Mouse (Mus musculus) embryonic facial prominence, embryonic 12.5 days (tissue): ENCODE results near the gene Gm3033. TPM values are rescaled to one million over a fixed set of nuclear protein-coding genes. Genes with fewer than 3 reads are reported as not detected.
"Not testable (repeated sequence)": the region's sequence is repeated elsewhere in the genome, so short reads cannot be mapped to it uniquely, and the experiment has no call there.

Source experiments
- ATAC-seq: fragments of 200-750 bp; cut with Nextera tagmentation; 2 replicates; pipeline ENCODE4 v1.8.0; 2017; ENCODE audit not compliant: insufficient number of reproducible peaks, insufficient read depth, low FRiP score, low TSS enrichment
- H3K27ac ChIP-seq: fragments of 300-500 bp; sonication (generic); 2 replicates; pipeline ENCODE4 v1.5.1; 2016; ENCODE audit warnings: mild to moderate bottlenecking
- H3K27me3 ChIP-seq: fragments of 300-500 bp; sonication (generic); 2 replicates; pipeline ENCODE4 v1.6.1; 2016; ENCODE audit warnings: mild to moderate bottlenecking, moderate library complexity
- H3K36me3 ChIP-seq: fragments of 300-500 bp; sonication (generic); 2 replicates; pipeline ENCODE4 v1.6.1; 2016; ENCODE audit warnings: mild to moderate bottlenecking
- H3K4me1 ChIP-seq: fragments of 300-500 bp; sonication (generic); 2 replicates; pipeline ENCODE4 v1.6.1; 2016
- H3K4me2 ChIP-seq: fragments of 300-500 bp; sonication (generic); replicated peaks from 2 replicates; pipeline ENCODE4 v1.6.1; 2016; ENCODE audit warnings: mild to moderate bottlenecking, moderate library complexity
- H3K4me3 ChIP-seq: fragments of 300-500 bp; sonication (generic); 2 replicates; pipeline ENCODE4 v1.5.1; 2016; ENCODE audit warnings: mild to moderate bottlenecking
- H3K9ac ChIP-seq: fragments of 300-500 bp; sonication (generic); 2 replicates; pipeline ENCODE4 v1.6.1; 2016; ENCODE audit warnings: mild to moderate bottlenecking, moderate library complexity
- H3K9me3 ChIP-seq: fragments of 300-500 bp; sonication (generic); 2 replicates; pipeline ENCODE4 v1.6.1; 2016; ENCODE audit warnings: mild to moderate bottlenecking, moderate library complexity
- WGBS: fragments of 180-500 bp; shearing (Covaris S2); methylation state at CpG from one replicate; pipeline ENCODE4 v1.1.7; 2016; 5-methylcytosine and 5-hydroxymethylcytosine counted together
- polyA plus RNA-seq: library from polyadenylated mRNA; unstranded; fragments of >200 nt; fragmentation: Nextera tagmentation; extraction: Ambion mirVana; gene quantifications from 2 replicates; pipeline ENCODE4 v1.2.1, GENCODE M21; 2016

Gene Gm3033
- polyA plus RNA-seq, result not detected in 2 replicates

GRCm38 (mm10) chr14:3845945-3846344 lies at the start of gene Gm3033:
TSS of gene Gm3033 (plus strand) at chr14:3846245.
- not testable (repeated sequence) for ATAC-seq
- WGBS, result no CpG with 5 or more reads among the region's 2 CpGs

GRCm38 (mm10) chr14:3809774-3810173 lies 36.3 kb upstream of the Gm3033 start, which contains the start of gene Gm3002:
TSS of gene Gm3002 (plus strand) at chr14:3810074.
- ATAC-seq, H3K9me3 ChIP-seq, H3K4me3 ChIP-seq, H3K9ac ChIP-seq, H3K27me3 ChIP-seq, H3K4me2 ChIP-seq, H3K27ac ChIP-seq, H3K36me3 ChIP-seq, H3K4me1 ChIP-seq: not testable (repeated sequence)
- no CpG with 5 or more reads among the region's 31 CpGs for WGBS

More at GRCm38 (mm10) chr14:3845945-3846344, at the start of gene Gm3033:
- H3K27ac ChIP-seq, H3K9me3 ChIP-seq, H3K4me2 ChIP-seq, H3K36me3 ChIP-seq, H3K4me3 ChIP-seq, H3K4me1 ChIP-seq, H3K27me3 ChIP-seq, H3K9ac ChIP-seq: not testable (repeated sequence)

DNA sequence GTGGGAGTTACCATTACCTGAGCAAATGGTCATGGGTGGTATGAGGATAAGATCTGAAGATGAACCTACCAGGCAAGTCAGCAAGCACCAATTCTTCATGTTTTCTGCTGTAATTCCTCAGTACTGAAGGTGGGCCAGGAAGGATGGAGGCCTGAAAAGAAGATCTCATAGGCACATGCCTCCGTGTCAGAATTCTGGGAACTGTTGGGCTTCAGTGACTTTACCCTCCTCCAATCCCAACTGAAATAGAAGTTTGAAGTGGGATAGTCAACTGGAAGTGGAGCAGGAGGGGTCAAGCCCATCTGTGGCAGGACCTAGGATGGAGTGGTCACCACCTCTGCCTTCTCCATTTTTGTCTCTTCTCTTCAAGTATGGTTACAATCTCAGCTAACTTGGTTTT lies 37.8 kb downstream of the Gm3033 start, which contains the start of gene Gm2916:
Gm2916 (plus strand) TSS at position 301 of the 400 bp plus-strand sequence.
- not testable (repeated sequence) for H3K4me3 ChIP-seq, H3K27ac ChIP-seq, H3K4me2 ChIP-seq, H3K27me3 ChIP-seq, ATAC-seq, H3K9ac ChIP-seq, H3K9me3 ChIP-seq, H3K4me1 ChIP-seq, H3K36me3 ChIP-seq
- WGBS, result no CpG with 5 or more reads among the region's 1 CpGs

Other genes with a start within 250 kb of the Gm3033 start
- not detected in 2 replicates for gene Gm3012, start 211.7 kb upstream of the Gm3033 start, polyA plus RNA-seq
- gene Gm3020, start 194.2 kb upstream of the Gm3033 start, polyA plus RNA-seq, result 2.0 and 2.3 TPM in 2 replicates
- gene Gm3043, start 157.5 kb upstream of the Gm3033 start, polyA plus RNA-seq, result not detected in 2 replicates
- gene Gm3002, start 36.2 kb upstream of the Gm3033 start, polyA plus RNA-seq, result 0.28 and 0.52 TPM in 2 replicates
- 0.13 and 0.15 TPM in 2 replicates for gene Gm2916, start 37.9 kb downstream of the Gm3033 start, polyA plus RNA-seq
- gene Gm3029, start 85.5 kb downstream of the Gm3033 start, polyA plus RNA-seq, result not detected in 2 replicates
- not detected in 2 replicates for gene Gm3095, start 117.3 kb downstream of the Gm3033 start, polyA plus RNA-seq
- not detected in 2 replicates for gene Gm3099, start 152.1 kb downstream of the Gm3033 start, polyA plus RNA-seq
- 0.50 and 0.81 TPM in 2 replicates for gene Gm5796, start 177.7 kb downstream of the Gm3033 start, polyA plus RNA-seq
- not detected in 2 replicates for gene Gm3115, start 237.9 kb downstream of the Gm3033 start, polyA plus RNA-seq